Mouse (Mus musculus): ENCODE results near the gene Lrp2. TPM values are rescaled to one million over a fixed set of nuclear protein-coding genes. Genes with fewer than 3 reads are reported as not detected.
"Not testable (repeated sequence)": the region's sequence is repeated elsewhere in the genome, so short reads cannot be mapped to it uniquely, and the experiment has no call there.

The Lrp2 gene
- polyA plus RNA-seq, 1 experiment from 2014 or later: not detected

DNA sequence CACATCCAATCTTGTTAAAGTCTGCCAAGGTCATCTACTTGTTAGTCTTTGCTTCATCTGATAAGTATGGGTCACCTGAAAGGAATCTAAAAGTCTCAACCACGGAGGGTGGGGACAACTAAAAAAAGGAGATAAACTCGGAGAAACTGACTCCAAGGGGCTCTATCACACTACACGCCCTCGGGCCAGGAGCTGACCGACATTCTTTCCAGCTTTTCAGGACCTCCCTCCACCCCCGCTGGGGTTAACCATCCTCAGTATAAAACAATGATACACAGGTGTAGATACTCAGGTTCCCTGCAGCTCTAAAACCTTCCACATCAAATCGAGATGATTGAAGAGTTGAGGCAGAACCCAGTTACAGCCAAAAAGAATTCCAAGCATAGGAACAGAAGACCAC lies 3.0 kb downstream of the Lrp2 start:
- WGBS: 40% methylated on average over 7 of the region's 7 CpGs

DNA sequence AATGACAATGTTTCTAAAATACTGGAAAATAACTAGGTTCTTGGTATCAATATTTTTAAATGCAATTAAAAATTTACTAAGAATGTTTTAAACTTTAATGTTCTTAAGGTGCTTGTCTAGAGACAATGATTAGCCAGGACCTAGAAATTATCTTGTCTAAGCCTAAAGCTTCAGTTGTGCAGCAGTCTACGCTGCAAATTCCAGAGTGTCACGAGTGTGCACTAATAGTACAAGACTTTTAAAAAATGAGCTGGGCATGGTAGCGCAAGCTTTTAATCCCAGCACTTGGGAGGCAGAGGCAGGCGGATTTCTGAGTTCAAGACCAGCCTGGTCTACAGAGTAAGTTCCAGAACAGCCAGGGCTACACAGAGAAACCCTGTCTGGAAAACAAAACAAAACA lies 3.8 kb downstream of the Lrp2 start:
- H3K27me3 ChIP-seq: peaks cover 52% of the 10 kb centered on the region
- H3K4me3 ChIP-seq (replicated peaks); ATAC-seq (ENCODE audit: insufficient number of reproducible peaks, insufficient read depth, low FRiP score, low TSS enrichment, low read depth); H3K9ac ChIP-seq (replicated peaks); H3K9me3 ChIP-seq; H3K4me2 ChIP-seq; H3K27ac ChIP-seq; H3K36me3 ChIP-seq: not testable (repeated sequence)
- H3K4me1 ChIP-seq (replicated peaks): peaks cover 20% of the 10 kb centered on the region
- WGBS: 89% methylated on average over 4 of the region's 4 CpGs

More for the DNA sequence above, 3.0 kb downstream of the Lrp2 start:
- Histone ChIP-seq H3K4me1 (replicated peaks) (peaks cover 28% of the 10 kb centered on the region), H3K9ac (replicated peaks) (no peak overlapping the region), H3K27me3 (peaks cover 60% of the 10 kb centered on the region), H3K9me3 (no peaks in the 10 kb centered on the region), H3K4me2 (no peak overlapping the region), H3K27ac (no peak overlapping the region), H3K36me3 (no peaks in the 10 kb centered on the region), H3K4me3 (replicated peaks) (no peak overlapping the region)
- no peak for ATAC-seq (ENCODE audit: insufficient number of reproducible peaks, insufficient read depth, low FRiP score, low TSS enrichment, low read depth)

DNA sequence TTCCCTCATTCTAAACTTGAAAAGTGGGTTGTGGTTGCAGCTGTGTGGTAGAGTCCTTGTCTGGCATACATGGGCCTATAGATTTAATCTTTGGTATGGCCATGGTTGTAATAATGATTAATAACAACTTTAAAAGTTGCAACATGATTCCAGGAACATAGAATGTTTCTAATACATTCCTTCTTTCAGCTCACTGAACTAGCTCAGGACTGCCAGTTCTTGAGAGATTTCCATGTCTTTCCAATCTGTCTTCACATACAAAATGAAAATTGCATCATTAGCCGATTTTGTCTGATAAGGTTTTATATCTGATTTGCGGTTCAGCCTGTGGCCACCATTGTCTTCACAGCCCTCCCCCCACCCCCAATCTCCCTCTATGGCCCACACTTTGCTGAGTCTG lies 5.8 kb downstream of the Lrp2 start:
- 83% methylated on average over 2 of the region's 2 CpGs for WGBS

DNA sequence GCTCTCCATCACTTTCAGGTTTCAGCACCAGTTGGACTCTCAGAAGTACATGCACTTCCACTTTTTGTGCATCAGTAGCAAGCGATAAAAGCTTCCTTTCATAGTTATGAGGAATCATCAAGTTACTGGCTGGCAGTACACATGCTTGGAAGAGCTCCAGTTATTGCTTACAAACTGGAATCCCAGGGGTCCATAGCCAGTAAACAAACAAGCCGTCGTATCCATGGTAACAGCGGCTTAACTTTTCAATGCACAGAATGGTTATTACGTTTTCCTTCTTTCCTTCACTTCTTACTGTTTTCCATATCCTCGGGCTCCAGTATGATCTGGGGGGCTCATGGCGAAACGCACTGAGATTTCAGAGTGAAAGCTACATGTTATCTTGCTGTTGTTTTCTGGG lies 7.7 kb downstream of the Lrp2 start:
- ATAC-seq (ENCODE audit: insufficient number of reproducible peaks, insufficient read depth, low FRiP score, low TSS enrichment, low read depth): no peak
- Histone ChIP-seq H3K4me3 (replicated peaks) (no peak overlapping the region), H3K27me3 (peaks cover 14% of the 10 kb centered on the region), H3K36me3 (no peaks in the 10 kb centered on the region), H3K4me2 (no peak overlapping the region), H3K27ac (no peak overlapping the region), H3K4me1 (replicated peaks) (no peaks in the 10 kb centered on the region), H3K9me3 (no peaks in the 10 kb centered on the region), H3K9ac (replicated peaks) (no peak overlapping the region)
- WGBS: 89% methylated on average over 8 of the region's 8 CpGs

More for the DNA sequence above, 5.8 kb downstream of the Lrp2 start:
- Histone ChIP-seq H3K27ac (no peak overlapping the region), H3K9me3 (no peaks in the 10 kb centered on the region), H3K4me3 (replicated peaks) (no peak overlapping the region), H3K36me3 (no peaks in the 10 kb centered on the region), H3K4me1 (replicated peaks) (peaks cover 3% of the 10 kb centered on the region; the same call in 1 of the 2 replicates), H3K27me3 (peaks cover 32% of the 10 kb centered on the region), H3K9ac (replicated peaks) (no peak overlapping the region), H3K4me2 (no peak overlapping the region)
- no peak for ATAC-seq (ENCODE audit: insufficient number of reproducible peaks, insufficient read depth, low FRiP score, low TSS enrichment, low read depth)

DNA sequence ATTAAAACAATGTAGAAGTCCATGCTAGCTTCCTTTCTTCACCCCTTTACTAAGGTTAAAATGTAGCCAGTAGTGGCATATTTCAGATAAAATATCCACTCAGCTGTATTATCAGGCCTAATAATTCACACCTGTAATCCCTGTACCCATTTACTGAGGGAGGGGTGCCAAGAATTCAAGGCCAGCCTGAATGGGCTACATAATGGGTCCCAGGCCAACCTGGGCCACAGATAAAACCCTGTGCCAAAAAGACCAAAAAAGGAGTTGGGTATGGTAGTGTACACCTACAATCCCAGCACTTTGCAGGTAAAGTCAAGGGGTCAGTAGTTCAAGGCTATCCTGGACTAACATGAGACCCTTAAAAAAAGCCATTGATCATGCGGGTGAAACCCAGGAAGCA lies 9.3 kb downstream of the Lrp2 start:
- H3K27me3 ChIP-seq: peaks cover 3% of the 10 kb centered on the region; the same call in 1 of the 2 replicates
- ATAC-seq (ENCODE audit: insufficient number of reproducible peaks, insufficient read depth, low FRiP score, low TSS enrichment, low read depth): no peak
- H3K9ac ChIP-seq (replicated peaks): no peak overlapping the region
- H3K4me1 ChIP-seq (replicated peaks): no peaks in the 10 kb centered on the region
- H3K36me3 ChIP-seq: no peaks in the 10 kb centered on the region
- H3K4me3 ChIP-seq (replicated peaks): no peak overlapping the region
- no peak overlapping the region for H3K4me2 ChIP-seq
- H3K27ac ChIP-seq: no peak overlapping the region
- no peaks in the 10 kb centered on the region for H3K9me3 ChIP-seq
- WGBS: 88% methylated on average over 1 of the region's 1 CpGs

DNA sequence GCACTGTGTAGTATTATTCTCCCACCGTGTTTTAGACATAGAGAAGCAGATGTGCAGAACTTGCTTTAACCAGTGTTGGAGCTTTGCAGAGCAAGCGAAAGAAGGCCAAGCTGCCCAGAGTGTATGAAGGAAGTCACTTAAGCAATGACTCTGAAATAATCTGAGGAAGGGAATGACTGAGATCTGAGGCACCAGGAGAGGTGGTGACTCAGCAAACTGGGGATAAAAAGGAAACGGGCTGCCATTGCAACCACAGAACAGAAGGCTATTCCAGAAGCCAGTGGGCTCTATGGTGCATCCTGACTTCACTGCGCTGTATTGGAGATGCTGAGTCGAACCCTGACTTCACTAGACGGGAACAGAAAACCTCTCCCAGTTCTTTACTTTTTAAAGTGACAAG lies 10.9 kb downstream of the Lrp2 start:
- no peaks in the 10 kb centered on the region for H3K4me1 ChIP-seq (replicated peaks)
- H3K27ac ChIP-seq: no peak overlapping the region
- H3K4me2 ChIP-seq: no peak overlapping the region
- no peak overlapping the region for H3K4me3 ChIP-seq (replicated peaks)
- H3K9ac ChIP-seq (replicated peaks): no peak overlapping the region
- ATAC-seq (ENCODE audit: insufficient number of reproducible peaks, insufficient read depth, low FRiP score, low TSS enrichment, low read depth): no peak
- H3K27me3 ChIP-seq: 0 out of 2 replicates have a peak, but pooled peaks cover 3% of the 10 kb centered on the region
- WGBS: 68% methylated on average over 6 of the region's 6 CpGs
- H3K9me3 ChIP-seq: no peaks in the 10 kb centered on the region
- H3K36me3 ChIP-seq: no peaks in the 10 kb centered on the region

DNA sequence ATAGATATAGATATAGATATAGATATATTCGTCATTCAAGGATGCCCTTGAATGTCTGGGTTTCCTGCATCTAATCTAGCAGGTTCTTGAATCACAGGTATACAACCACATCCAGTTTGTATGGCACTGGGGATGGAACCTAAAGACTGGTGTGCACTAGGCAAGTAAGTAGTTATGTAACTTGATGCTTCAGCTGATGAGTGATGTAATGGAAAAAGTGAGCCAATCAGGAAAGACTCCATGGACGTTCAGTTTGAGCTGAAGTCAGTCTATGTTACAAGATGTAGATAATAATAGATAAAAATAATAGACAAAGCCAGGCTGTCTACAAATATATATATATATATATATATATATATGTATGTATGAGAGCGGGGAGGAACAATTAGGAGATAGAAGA lies 11.6 kb downstream of the Lrp2 start:
- no peak overlapping the region for H3K4me3 ChIP-seq (replicated peaks)
- H3K9me3 ChIP-seq: no peaks in the 10 kb centered on the region
- WGBS: 70% methylated on average over 3 of the region's 3 CpGs
- H3K27ac ChIP-seq: no peak overlapping the region
- no peak for ATAC-seq (ENCODE audit: insufficient number of reproducible peaks, insufficient read depth, low FRiP score, low TSS enrichment, low read depth)
- H3K9ac ChIP-seq (replicated peaks): no peak overlapping the region
- no peaks in the 10 kb centered on the region for H3K4me1 ChIP-seq (replicated peaks)
- 0 out of 2 replicates have a peak, but pooled peaks cover 3% of the 10 kb centered on the region for H3K27me3 ChIP-seq
- H3K36me3 ChIP-seq: no peaks in the 10 kb centered on the region
- H3K4me2 ChIP-seq: no peak overlapping the region

DNA sequence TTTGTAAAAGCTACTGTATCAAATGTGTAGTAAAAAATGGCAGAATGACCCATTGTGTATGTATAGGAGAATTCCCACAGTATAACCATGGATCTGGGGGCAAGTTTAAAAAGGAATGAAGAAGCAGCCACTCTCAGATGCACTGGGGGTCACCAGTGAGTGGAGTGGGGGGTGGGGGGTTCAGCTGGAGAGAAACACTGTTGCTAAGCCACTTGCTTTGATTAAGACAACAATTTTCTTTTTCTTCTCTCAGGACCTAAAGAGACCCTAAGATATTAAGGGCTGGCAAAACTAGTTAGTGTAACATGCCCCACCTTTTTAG lies 12.2 kb downstream of the Lrp2 start:
- H3K27me3 ChIP-seq: no peaks in the 10 kb centered on the region
- H3K27ac ChIP-seq: no peak overlapping the region
- H3K9ac ChIP-seq (replicated peaks): no peak overlapping the region
- H3K4me3 ChIP-seq (replicated peaks): no peak overlapping the region
- ATAC-seq (ENCODE audit: insufficient number of reproducible peaks, insufficient read depth, low FRiP score, low TSS enrichment, low read depth): no peak
- no peaks in the 10 kb centered on the region for H3K4me1 ChIP-seq (replicated peaks)
- H3K4me2 ChIP-seq: no peak overlapping the region
- H3K9me3 ChIP-seq: no peaks in the 10 kb centered on the region
- no peaks in the 10 kb centered on the region for H3K36me3 ChIP-seq

DNA sequence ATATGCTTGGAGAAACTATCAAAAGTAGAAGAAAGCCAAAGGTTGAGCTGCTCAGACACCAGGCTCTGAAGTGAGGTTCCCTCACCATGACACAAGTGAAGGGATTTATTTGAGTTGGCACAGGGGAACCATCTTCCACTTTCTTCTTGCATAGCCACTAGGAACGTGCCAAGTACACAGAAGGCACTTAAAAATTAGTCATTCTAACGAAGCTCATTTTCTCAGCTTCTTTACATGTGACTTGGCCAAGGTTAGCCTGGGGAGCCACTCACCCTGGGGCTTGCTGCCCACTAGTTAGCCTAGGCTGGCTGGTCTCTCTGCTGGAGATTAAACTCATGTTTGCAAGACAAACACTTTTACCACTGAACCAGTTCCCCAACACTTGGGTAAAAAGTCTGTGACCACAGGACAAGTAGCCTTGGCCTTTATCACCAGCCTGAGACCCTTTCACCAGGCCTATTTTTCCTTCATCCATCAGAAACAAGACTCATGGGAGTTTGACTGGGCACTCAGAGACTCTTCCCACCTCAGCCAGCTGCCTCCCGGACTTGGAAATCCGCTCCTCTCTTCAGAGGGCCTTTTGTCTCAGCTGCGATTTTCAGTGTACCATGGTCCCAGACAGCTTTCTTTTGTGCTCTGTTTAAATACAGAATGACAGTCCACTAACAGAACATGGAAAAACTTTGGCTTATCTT lies 12.7 kb downstream of the Lrp2 start:
- H3K9me3 ChIP-seq: no peaks in the 10 kb centered on the region
- H3K4me3 ChIP-seq (replicated peaks): no peak overlapping the region
- WGBS: 81% methylated on average over 5 of the region's 5 CpGs

DNA sequence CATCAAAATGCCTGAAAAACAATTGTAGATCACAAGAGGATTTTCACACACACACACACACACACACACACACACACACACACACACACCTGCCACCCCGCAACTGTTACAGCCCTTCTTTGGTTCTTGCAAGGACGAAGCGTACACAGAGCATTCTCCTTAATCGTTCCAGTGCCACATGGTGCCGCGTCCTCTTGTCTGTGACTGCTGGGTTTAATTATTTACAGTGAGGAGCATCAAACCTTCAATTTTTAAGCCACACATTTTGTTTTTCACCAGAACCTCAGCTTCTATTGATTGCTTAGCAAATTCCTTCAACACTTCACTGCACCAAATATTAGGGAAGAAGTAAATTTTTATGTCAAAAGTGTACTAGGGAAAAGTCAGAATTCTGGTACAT lies 15.3 kb downstream of the Lrp2 start:
- Histone ChIP-seq H3K4me3 (replicated peaks) (no peak overlapping the region), H3K9me3 (no peaks in the 10 kb centered on the region), H3K36me3 (no peaks in the 10 kb centered on the region), H3K4me2 (no peak overlapping the region), H3K27ac (no peak overlapping the region), H3K9ac (replicated peaks) (no peak overlapping the region), H3K27me3 (no peaks in the 10 kb centered on the region), H3K4me1 (replicated peaks) (no peaks in the 10 kb centered on the region)
- WGBS: 71% methylated on average over 6 of the region's 6 CpGs
- no peak for ATAC-seq (ENCODE audit: insufficient number of reproducible peaks, insufficient read depth, low FRiP score, low TSS enrichment, low read depth)

More for the DNA sequence above, 12.7 kb downstream of the Lrp2 start:
- H3K36me3 ChIP-seq: no peaks in the 10 kb centered on the region
- H3K9ac ChIP-seq (replicated peaks): no peak overlapping the region
- H3K27ac ChIP-seq: no peak overlapping the region
- no peaks in the 10 kb centered on the region for H3K27me3 ChIP-seq
- H3K4me2 ChIP-seq: no peak overlapping the region
- no peaks in the 10 kb centered on the region for H3K4me1 ChIP-seq (replicated peaks)
- no peak for ATAC-seq (ENCODE audit: insufficient number of reproducible peaks, insufficient read depth, low FRiP score, low TSS enrichment, low read depth)

DNA sequence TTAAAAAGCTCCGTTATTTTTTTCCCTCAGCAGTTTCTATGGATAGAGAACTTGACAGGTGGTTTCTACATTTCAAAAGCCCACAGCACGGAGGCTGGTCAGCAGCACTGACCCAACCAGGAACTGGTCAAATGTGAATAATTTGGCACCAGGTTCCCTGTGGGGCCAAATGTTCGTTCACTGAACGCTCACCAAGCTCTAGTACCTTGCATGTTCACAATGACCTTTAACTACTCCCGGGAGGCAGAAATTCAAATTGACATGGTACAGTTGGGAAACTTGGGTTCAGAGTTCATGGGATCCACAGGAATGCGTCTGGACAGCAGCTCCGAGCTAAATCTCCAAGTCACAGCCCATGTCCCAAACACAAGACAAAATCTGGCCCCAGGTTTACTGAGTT lies 19.6 kb downstream of the Lrp2 start:
- WGBS: 78% methylated on average over 7 of the region's 7 CpGs
- ATAC-seq (ENCODE audit: insufficient number of reproducible peaks, insufficient read depth, low FRiP score, low TSS enrichment, low read depth): no peak

DNA sequence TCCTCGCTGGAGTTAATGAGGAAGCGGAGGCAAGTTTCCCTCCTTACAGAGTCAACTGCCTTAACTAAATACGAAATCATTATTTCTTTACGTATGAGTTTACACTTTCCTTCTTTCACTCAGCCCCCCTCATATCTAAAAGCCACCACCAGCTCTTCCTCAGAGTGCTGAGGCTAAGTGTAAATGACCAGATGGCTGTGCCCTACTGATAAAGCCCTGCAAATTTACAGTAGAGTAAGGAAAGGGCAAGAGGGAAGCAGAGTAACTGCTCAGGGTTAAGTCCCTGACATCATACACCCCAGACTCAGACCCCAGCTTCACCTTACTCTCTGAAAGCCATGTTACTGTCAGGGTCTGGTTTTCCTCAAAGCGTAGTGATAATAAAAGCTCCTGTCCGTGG lies 22.4 kb downstream of the Lrp2 start:
- 58% methylated on average over 6 of the region's 6 CpGs for WGBS
- H3K4me1 ChIP-seq (replicated peaks): no peaks in the 10 kb centered on the region
- no peaks in the 10 kb centered on the region for H3K9me3 ChIP-seq
- no peak overlapping the region for H3K4me3 ChIP-seq (replicated peaks)
- H3K27ac ChIP-seq: no peak overlapping the region
- no peak for ATAC-seq (ENCODE audit: insufficient number of reproducible peaks, insufficient read depth, low FRiP score, low TSS enrichment, low read depth)
- H3K9ac ChIP-seq (replicated peaks): no peak overlapping the region
- peaks cover 17% of the 10 kb centered on the region; the same call in 1 of the 2 replicates for H3K27me3 ChIP-seq
- H3K4me2 ChIP-seq: no peak overlapping the region
- no peaks in the 10 kb centered on the region for H3K36me3 ChIP-seq

More for the DNA sequence above, 19.6 kb downstream of the Lrp2 start:
- Histone ChIP-seq H3K27me3 (no peaks in the 10 kb centered on the region), H3K9ac (replicated peaks) (no peak overlapping the region), H3K4me2 (no peak overlapping the region), H3K27ac (no peak overlapping the region), H3K36me3 (no peaks in the 10 kb centered on the region), H3K9me3 (no peaks in the 10 kb centered on the region), H3K4me1 (replicated peaks) (no peaks in the 10 kb centered on the region), H3K4me3 (replicated peaks) (no peak overlapping the region)
